Mouse (Mus musculus): ENCODE results near the gene Gja1.
"Not testable (repeated sequence)": the region's sequence is repeated elsewhere in the genome, so short reads cannot be mapped to it uniquely, and the experiment has no call there.

DNA sequence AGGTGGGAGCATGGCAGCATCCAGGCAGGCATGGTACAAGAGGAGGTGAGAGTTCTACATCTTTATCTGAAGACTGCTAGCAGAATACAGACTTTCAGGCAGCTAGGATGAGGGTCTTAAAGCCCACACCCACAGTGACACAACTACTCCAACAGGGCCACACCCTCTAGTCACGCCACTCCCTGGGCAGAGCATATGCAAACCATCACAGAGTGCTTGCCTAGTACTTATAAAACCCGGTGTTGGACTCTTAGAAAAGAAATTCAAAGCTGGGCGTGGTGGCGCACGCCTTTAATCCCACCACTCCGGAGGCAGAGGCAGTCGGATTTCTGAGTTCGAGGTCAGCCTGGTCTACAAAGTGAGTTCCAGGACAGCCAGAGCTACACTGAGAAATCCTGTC is 24.3 kb downstream of the Gja1 start:
- not testable (repeated sequence) for TF ChIP-seq CTCF, EP300 (IDR thresholded peaks at IDR 0.05)
